Mouse (Mus musculus): Measurements from ENCODE around the gene Casq1.

Casq1 gene

GRCm38 (mm10) chr1:172183056-172183455 lies 36.6 kb downstream of the Casq1 start:
- DNase-seq (ENCODE audit: low spot score in 2 of 2): no peak

- DNase-seq (ENCODE audit: low spot score in 2 of 2): no peak
Measured at GRCm38 (mm10) chr1:172181777-172182176, 37.9 kb downstream of the Casq1 start.

GRCm38 (mm10) chr1:172180881-172181280 lies 38.8 kb downstream of the Casq1 start:
- no peak for DNase-seq (ENCODE audit: low spot score in 2 of 2)

- DNase-seq (ENCODE audit: low spot score in 2 of 2): no peak
Measured at GRCm38 (mm10) chr1:172179102-172179501, 40.6 kb downstream of the Casq1 start.

- no peak for DNase-seq (ENCODE audit: low spot score in 2 of 2)
Measured at GRCm38 (mm10) chr1:172177791-172178190, 41.9 kb downstream of the Casq1 start.

GRCm38 (mm10) chr1:172173181-172173580 lies 46.5 kb downstream of the Casq1 start:
- DNase-seq (ENCODE audit: low spot score in 2 of 2): no peak

GRCm38 (mm10) chr1:172172381-172172780 lies 47.3 kb downstream of the Casq1 start:
- no peak for DNase-seq (ENCODE audit: low spot score in 2 of 2)

- DNase-seq (ENCODE audit: low spot score in 2 of 2): no peak
Measured at GRCm38 (mm10) chr1:172169809-172170208, 49.9 kb downstream of the Casq1 start.

GRCm38 (mm10) chr1:172167911-172168310 lies 51.8 kb downstream of the Casq1 start:
- DNase-seq (ENCODE audit: low spot score in 2 of 2): no peak

- no peak for DNase-seq (ENCODE audit: low spot score in 2 of 2)
Measured at GRCm38 (mm10) chr1:172162959-172163358, 56.7 kb downstream of the Casq1 start.

- no peak for DNase-seq (ENCODE audit: low spot score in 2 of 2)
Measured at GRCm38 (mm10) chr1:172162009-172162408, 57.7 kb downstream of the Casq1 start.

- no peak for DNase-seq (ENCODE audit: low spot score in 2 of 2)
Measured at GRCm38 (mm10) chr1:172160508-172160907, 59.2 kb downstream of the Casq1 start.

- DNase-seq (ENCODE audit: low spot score in 2 of 2): no peak
Measured at GRCm38 (mm10) chr1:172159970-172160369, 59.7 kb downstream of the Casq1 start.

All from frontal cortex, postnatal 14 days (tissue).